Mouse (Mus musculus) kidney, embryonic 16.5 days (tissue): ENCODE measurements around the gene Olfr1441. TPM values are rescaled to one million over a fixed set of nuclear protein-coding genes. Genes with fewer than 3 reads are reported as not detected.

Source experiments
- ATAC-seq: fragments of 200-750 bp; cut with Nextera tagmentation; 2 replicates; pipeline ENCODE4 v1.8.0; 2017; ENCODE audit warnings: moderate TSS enrichment; ENCODE audit not compliant: low FRiP score, low TSS enrichment
- H3K27ac ChIP-seq: fragments of 300-500 bp; sonication (generic); 2 replicates; pipeline ENCODE4 v1.5.1; 2014; ENCODE audit warnings: low read length
- H3K27me3 ChIP-seq: fragments of 300-500 bp; sonication (generic); 2 replicates; pipeline ENCODE4 v1.6.1; 2014; ENCODE audit warnings: low read length, control low read depth, mixed read lengths; ENCODE audit not compliant: insufficient read depth
- H3K36me3 ChIP-seq: fragments of 300-500 bp; sonication (generic); 2 replicates; pipeline ENCODE4 v1.6.1; 2014; ENCODE audit warnings: low read length, control low read depth, mixed read lengths; ENCODE audit not compliant: insufficient read depth
- H3K4me1 ChIP-seq: fragments of 300-500 bp; sonication (generic); 2 replicates; pipeline ENCODE4 v1.6.1; 2014; ENCODE audit warnings: low read length, control low read depth, mixed read lengths; ENCODE audit not compliant: insufficient read depth
- H3K4me2 ChIP-seq: fragments of 300-500 bp; sonication (generic); replicated peaks from 2 replicates; pipeline ENCODE4 v1.6.1; 2014; ENCODE audit warnings: low read depth, low read length
- H3K4me3 ChIP-seq: fragments of 300-500 bp; sonication (generic); 2 replicates; pipeline ENCODE4 v1.5.1; 2014; ENCODE audit warnings: mild to moderate bottlenecking, low read length
- H3K9ac ChIP-seq: fragments of 300-500 bp; sonication (generic); replicated peaks from 2 replicates; pipeline ENCODE4 v1.6.1; 2014; ENCODE audit warnings: low read length
- H3K9me3 ChIP-seq: fragments of 300-500 bp; sonication (generic); 2 replicates; pipeline ENCODE4 v1.6.1; 2016; ENCODE audit warnings: low read length, control low read depth
- WGBS: fragments of 180-500 bp; shearing (Covaris S2); extraction: QIAGEN DNeasy Blood & Tissue Kit; methylation state at CpG from one replicate; pipeline ENCODE4 v1.1.7; 2014; 5-methylcytosine and 5-hydroxymethylcytosine counted together
- polyA plus RNA-seq: library from polyadenylated mRNA; unstranded; fragments of >200 nt; fragmentation: Nextera tagmentation; extraction: Ambion mirVana; gene quantifications from 2 replicates; pipeline ENCODE4 v1.2.1, GENCODE M21; 2015

Gene Olfr1441
- polyA plus RNA-seq, 1 experiment from 2014 or later, result not detected

- H3K36me3 ChIP-seq, result no peaks in the 10 kb centered on the region
- ATAC-seq, result 0 out of 2 replicates have a peak, but pooled peaks have one; percentile 35
- WGBS, result 8% methylated on average over 2 of the region's 2 CpGs
Measured at GRCm38 (mm10) chr19:12433033-12433432, 15.8 kb downstream of the Olfr1441 start.

GRCm38 (mm10) chr19:12435011-12435416 is 17.8 kb downstream of the Olfr1441 start:
- no peak for ATAC-seq
- Histone ChIP-seq H3K9me3 (no peaks in the 10 kb centered on the region), H3K4me2 (no peak overlapping the region), H3K9ac (no peak overlapping the region), H3K4me1 (no peaks in the 10 kb centered on the region), H3K4me3 (no peak overlapping the region), H3K27me3 (no peaks in the 10 kb centered on the region), H3K36me3 (no peaks in the 10 kb centered on the region), H3K27ac (no peak overlapping the region)
- 77% methylated on average over 4 of the region's 4 CpGs for WGBS

More at GRCm38 (mm10) chr19:12433033-12433432, 15.8 kb downstream of the Olfr1441 start:
- Histone ChIP-seq H3K4me1 (no peaks in the 10 kb centered on the region), H3K9me3 (no peaks in the 10 kb centered on the region), H3K9ac (no peak overlapping the region), H3K4me2 (no peak overlapping the region), H3K27ac (no peak overlapping the region), H3K27me3 (no peaks in the 10 kb centered on the region), H3K4me3 (no peak overlapping the region)

- no peak overlapping the region for H3K4me2 ChIP-seq
- no peak overlapping the region for H3K27ac ChIP-seq
- H3K4me3 ChIP-seq, result no peak overlapping the region
- H3K27me3 ChIP-seq, result no peaks in the 10 kb centered on the region
- ATAC-seq, result no peak
- no peaks in the 10 kb centered on the region for H3K9me3 ChIP-seq
- 81% methylated on average over 4 of the region's 4 CpGs for WGBS
- no peaks in the 10 kb centered on the region for H3K36me3 ChIP-seq
- no peaks in the 10 kb centered on the region for H3K4me1 ChIP-seq
- no peak overlapping the region for H3K9ac ChIP-seq
Measured at GRCm38 (mm10) chr19:12435750-12436524, 18.7 kb downstream of the Olfr1441 start.

DNA sequence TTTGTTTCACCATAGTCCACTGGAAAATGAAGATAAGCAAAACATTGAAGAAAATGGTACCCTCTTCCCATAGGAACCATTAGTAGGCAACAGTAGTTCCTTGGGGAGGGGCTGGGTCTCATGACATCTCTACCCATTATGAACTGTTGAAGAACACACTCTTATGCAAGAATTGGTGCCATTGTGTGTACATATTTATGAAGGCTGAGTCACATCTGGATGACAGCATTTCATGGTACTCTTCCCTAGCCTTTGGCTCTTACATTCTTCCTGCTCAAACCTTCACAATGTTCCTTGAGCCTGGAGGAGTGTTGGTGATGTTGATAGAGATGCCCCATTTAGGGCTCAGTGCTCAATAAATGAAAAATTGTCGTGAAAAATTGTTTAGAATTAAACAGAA is 22.3 kb downstream of the Olfr1441 start:
- H3K4me2 ChIP-seq, result no peak overlapping the region
- no peaks in the 10 kb centered on the region for H3K36me3 ChIP-seq
- H3K4me1 ChIP-seq, result no peaks in the 10 kb centered on the region
- H3K9ac ChIP-seq, result no peak overlapping the region
- no peaks in the 10 kb centered on the region for H3K27me3 ChIP-seq
- ATAC-seq, result no peak
- H3K27ac ChIP-seq, result no peak overlapping the region
- no peak overlapping the region for H3K4me3 ChIP-seq
- WGBS, result 50% methylated on average over 1 of the region's 1 CpGs
- no peaks in the 10 kb centered on the region for H3K9me3 ChIP-seq

GRCm38 (mm10) chr19:12440103-12440725 is 23.0 kb downstream of the Olfr1441 start:
- H3K9ac ChIP-seq, result no peak overlapping the region
- H3K36me3 ChIP-seq, result no peaks in the 10 kb centered on the region
- no peak overlapping the region for H3K4me2 ChIP-seq
- no peak overlapping the region for H3K4me3 ChIP-seq
- no peak overlapping the region for H3K27ac ChIP-seq
- H3K27me3 ChIP-seq, result no peaks in the 10 kb centered on the region
- H3K4me1 ChIP-seq, result no peaks in the 10 kb centered on the region
- ATAC-seq, result no peak
- 83% methylated on average over 5 of the region's 5 CpGs for WGBS
- no peaks in the 10 kb centered on the region for H3K9me3 ChIP-seq

DNA sequence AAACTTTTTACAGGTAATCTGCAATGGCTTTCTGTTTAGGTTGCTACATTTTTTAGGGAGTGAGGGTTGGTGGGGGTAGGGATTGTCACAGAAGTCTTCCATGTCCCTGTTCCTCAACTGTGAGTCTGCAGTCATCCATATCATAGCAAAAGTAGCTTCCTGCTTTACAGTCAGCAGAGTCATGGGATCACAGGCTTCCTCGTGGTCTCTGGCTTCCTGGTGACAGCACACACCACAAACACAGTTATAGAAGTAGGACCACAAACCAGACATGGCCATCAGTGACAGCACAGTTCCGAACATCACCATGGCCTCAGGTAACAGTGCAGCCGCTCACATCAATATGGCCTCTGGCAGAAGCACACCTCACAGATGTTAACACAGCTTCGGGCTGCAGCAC is 25.3 kb downstream of the Olfr1441 start:
- Histone ChIP-seq H3K27ac (no peak overlapping the region), H3K36me3 (no peaks in the 10 kb centered on the region), H3K4me3 (no peak overlapping the region), H3K9ac (no peak overlapping the region), H3K4me2 (no peak overlapping the region), H3K27me3 (no peaks in the 10 kb centered on the region), H3K4me1 (no peaks in the 10 kb centered on the region), H3K9me3 (no peaks in the 10 kb centered on the region)
- ATAC-seq, result no peak
- WGBS, result 75% methylated on average over 4 of the region's 4 CpGs

GRCm38 (mm10) chr19:12445014-12445413 is 27.8 kb downstream of the Olfr1441 start:
- 81% methylated on average over 3 of the region's 3 CpGs for WGBS
- H3K4me1 ChIP-seq, result no peaks in the 10 kb centered on the region
- no peak for ATAC-seq

GRCm38 (mm10) chr19:12457401-12458066 is 40.3 kb downstream of the Olfr1441 start:
- no peak overlapping the region for H3K9ac ChIP-seq
- H3K4me1 ChIP-seq, result no peaks in the 10 kb centered on the region
- no peaks in the 10 kb centered on the region for H3K9me3 ChIP-seq
- peak overlapping the region; percentile 38 for H3K4me2 ChIP-seq
- WGBS, result 35% methylated on average over 12 of the region's 12 CpGs
- peak; percentile 46; the same call in 1 of the 2 replicates for ATAC-seq
- H3K27ac ChIP-seq, result 0 out of 2 replicates have a peak overlapping the region, but pooled peaks have one; percentile 1
- no peaks in the 10 kb centered on the region for H3K27me3 ChIP-seq
- H3K4me3 ChIP-seq, result 0 out of 2 replicates have a peak overlapping the region, but pooled peaks have one; percentile 12
- no peaks in the 10 kb centered on the region for H3K36me3 ChIP-seq

More at GRCm38 (mm10) chr19:12445014-12445413, 27.8 kb downstream of the Olfr1441 start:
- H3K27ac ChIP-seq, result no peak overlapping the region
- H3K36me3 ChIP-seq, result no peaks in the 10 kb centered on the region
- no peak overlapping the region for H3K9ac ChIP-seq
- H3K4me3 ChIP-seq, result no peak overlapping the region
- H3K27me3 ChIP-seq, result no peaks in the 10 kb centered on the region
- H3K4me2 ChIP-seq, result no peak overlapping the region
- H3K9me3 ChIP-seq, result no peaks in the 10 kb centered on the region

- ATAC-seq, result no peak
- Histone ChIP-seq H3K9ac (no peak overlapping the region), H3K4me3 (no peak overlapping the region), H3K4me2 (no peak overlapping the region), H3K9me3 (no peaks in the 10 kb centered on the region), H3K36me3 (no peaks in the 10 kb centered on the region), H3K27me3 (no peaks in the 10 kb centered on the region), H3K4me1 (no peaks in the 10 kb centered on the region), H3K27ac (no peak overlapping the region)
- 56% methylated on average over 4 of the region's 4 CpGs for WGBS
Measured at GRCm38 (mm10) chr19:12459516-12459915, 42.3 kb downstream of the Olfr1441 start.
